ENCODE assay signal across 9 mouse cellular contexts in genomic region chr6:124719354-124719978, GRCm38 (mm10). TPM values are rescaled to one million over a fixed set of nuclear protein-coding genes. Genes with fewer than 3 reads are reported as not detected.
DNase-seq lines count a peak whose midpoint lies in the region; ATAC-seq and TF ChIP-seq lines count a peak whose summit lies in the region.
"Had no signal": no experiment of that assay in that cellular context is flagged by ENCODE, and none has a peak within 500 bp of the region (broad histone marks: within the 10 kb centered on the region; RNA-seq: fewer than 3 reads in every experiment).

No protein-coding gene starts in this region.

- TF ChIP-seq CTCF in left cerebral cortex, adult 2 months (IDR thresholded peaks at IDR 0.05), result no peak

- 73% methylated on average over 7 of the region's 7 CpGs for WGBS in forebrain, embryonic 10.5 days
- 72% methylated on average over 7 of the region's 7 CpGs for WGBS in forebrain, embryonic 16.5 days
- WGBS in lung, embryonic 16.5 days, result 42% methylated on average over 7 of the region's 7 CpGs
- 54% methylated on average over 7 of the region's 7 CpGs for WGBS in intestine, embryonic 15.5 days

- no peak for ATAC-seq in forebrain, embryonic 16.5 days
- ATAC-seq in lung, embryonic 16.5 days (ENCODE audit: low read depth), result peak; percentile 29; the same call in 1 of the 2 replicates
- ATAC-seq in intestine, embryonic 15.5 days, result peak; percentile 45
- ATAC-seq in megakaryocyte-erythroid progenitor cell, adult 5-6 weeks (replicated peaks; ENCODE audit: low FRiP score, low TSS enrichment, poor library complexity, severe bottlenecking), result peak; percentile 60

- no peaks in the 10 kb centered on the region for H3K9me3 ChIP-seq in forebrain, embryonic 10.5 days
- no peaks in the 10 kb centered on the region for H3K9me3 ChIP-seq in forebrain, embryonic 16.5 days (ENCODE audit: control insufficient read depth, low read length)
- no peaks in the 10 kb centered on the region for H3K9me3 ChIP-seq in lung, embryonic 16.5 days (ENCODE audit: control insufficient read depth, low read length)
- H3K9me3 ChIP-seq in intestine, embryonic 15.5 days, result no peaks in the 10 kb centered on the region

- H3K36me3 ChIP-seq in forebrain, embryonic 10.5 days (replicated peaks), result peaks cover 39% of the 10 kb centered on the region
- peaks cover 23% of the 10 kb centered on the region for H3K36me3 ChIP-seq in forebrain, embryonic 16.5 days (ENCODE audit: control insufficient read depth, insufficient read depth)
- peaks cover 12% of the 10 kb centered on the region for H3K36me3 ChIP-seq in lung, embryonic 16.5 days (ENCODE audit: control insufficient read depth, insufficient read depth, low read length)
- peaks cover 21% of the 10 kb centered on the region for H3K36me3 ChIP-seq in intestine, embryonic 15.5 days

- peaks cover 30% of the 10 kb centered on the region for H3K4me1 ChIP-seq in forebrain, embryonic 10.5 days
- H3K4me1 ChIP-seq in forebrain, embryonic 16.5 days (replicated peaks; ENCODE audit: control insufficient read depth, insufficient read depth, low read length), result no peaks in the 10 kb centered on the region
- H3K4me1 ChIP-seq in lung, embryonic 16.5 days (replicated peaks; ENCODE audit: control insufficient read depth, insufficient read depth, low read length), result no peaks in the 10 kb centered on the region
- H3K4me1 ChIP-seq in intestine, embryonic 15.5 days (replicated peaks), result peaks cover 5% of the 10 kb centered on the region; the same call in 1 of the 2 replicates

- intact Hi-C loops in left cerebral cortex, adult 2 months (cut with DNase I), result no loop called here
- intact Hi-C loops in left cerebral cortex, postnatal 10 days (cut with DNase I), result no loop called here

- H3K27ac ChIP-seq in forebrain, embryonic 10.5 days, result peak overlapping the region; percentile 67; the same call in 1 of the 2 replicates
- H3K27ac ChIP-seq in forebrain, embryonic 16.5 days (ENCODE audit: low read length), result no peak overlapping the region
- peak overlapping the region; percentile 93 for H3K27ac ChIP-seq in lung, embryonic 16.5 days (ENCODE audit: low read length)
- peak overlapping the region; percentile 79 for H3K27ac ChIP-seq in intestine, embryonic 15.5 days
- no peak overlapping the region for H3K27ac ChIP-seq in left cerebral cortex, adult 2 months

- no peak overlapping the region for H3K9ac ChIP-seq in forebrain, embryonic 16.5 days (replicated peaks; ENCODE audit: low read depth, low read length)
- peak overlapping the region; percentile 81 for H3K9ac ChIP-seq in lung, embryonic 16.5 days (ENCODE audit: low read length)
- H3K9ac ChIP-seq in intestine, embryonic 15.5 days, result peak overlapping the region; percentile 62

- H3K27me3 ChIP-seq in forebrain, embryonic 10.5 days (ENCODE audit: poor library complexity, severe bottlenecking), result no peaks in the 10 kb centered on the region
- no peaks in the 10 kb centered on the region for H3K27me3 ChIP-seq in forebrain, embryonic 16.5 days (replicated peaks; ENCODE audit: control insufficient read depth, insufficient read depth, low read length)
- no peaks in the 10 kb centered on the region for H3K27me3 ChIP-seq in lung, embryonic 16.5 days (ENCODE audit: control insufficient read depth, insufficient read depth, low read depth, low read length)
- no peaks in the 10 kb centered on the region for H3K27me3 ChIP-seq in intestine, embryonic 15.5 days (replicated peaks)

- no peak overlapping the region for H3K4me2 ChIP-seq in forebrain, embryonic 16.5 days (ENCODE audit: low read length)
- peak overlapping the region; percentile 55 for H3K4me2 ChIP-seq in lung, embryonic 16.5 days (ENCODE audit: low read depth, low read length)
- H3K4me2 ChIP-seq in intestine, embryonic 15.5 days (replicated peaks), result peak overlapping the region; percentile 51

- no peak for DNase-seq in forebrain, embryonic 10.5 days (ENCODE audit: extremely low spot score, low spot score)
- no peak for DNase-seq in lung, postnatal 14 days
- DNase-seq in left cerebral cortex, adult 2 months (ENCODE audit: extremely low spot score in 1 of 2, low spot score in 2 of 2), result no peak
- DNase-seq in left cerebral cortex, postnatal 10 days (ENCODE audit: extremely low spot score in 1 of 2, low spot score in 2 of 2), result no peak
- DNase-seq: cerebellum, adult 8-10 months had no signal

- H3K4me3 ChIP-seq in forebrain, embryonic 10.5 days, result peak overlapping the region; percentile 23
- no peak overlapping the region for H3K4me3 ChIP-seq in forebrain, embryonic 16.5 days (replicated peaks; ENCODE audit: low read length)
- peak overlapping the region; percentile 55 for H3K4me3 ChIP-seq in lung, embryonic 16.5 days (ENCODE audit: low read length)
- peak overlapping the region; percentile 42 for H3K4me3 ChIP-seq in intestine, embryonic 15.5 days (replicated peaks)
- H3K4me3 ChIP-seq in left cerebral cortex, adult 2 months, result no peak overlapping the region

RNA-seq across cellular contexts. Expression of gene Phb2, which starts 7.3 kb away (rescaled TPM):
- polyA plus RNA-seq in forebrain, embryonic 10.5 days (2016; fragmentation: Nextera tagmentation; extraction: Ambion mirVana), result 490 and 492 TPM in 2 replicates
- polyA plus RNA-seq in forebrain, embryonic 16.5 days (2015; fragmentation: Nextera tagmentation; extraction: Ambion mirVana), result 250 and 252 TPM in 2 replicates
- 254 and 278 TPM in 2 replicates for polyA plus RNA-seq in lung, embryonic 16.5 days (2015; fragmentation: Nextera tagmentation; extraction: Ambion mirVana)
- 497 and 503 TPM in 2 replicates for polyA plus RNA-seq in intestine, embryonic 15.5 days (2015; fragmentation: Nextera tagmentation; extraction: Ambion mirVana)
- total RNA-seq in megakaryocyte-erythroid progenitor cell, adult 5-6 weeks (2014; fragmentation: Nextera tagmentation), result 467 and 537 TPM in 2 replicates
- total RNA-seq in megakaryocyte-erythroid progenitor cell, adult 5-6 weeks (2017), result 474 and 558 TPM in 2 replicates
- 100 to 1,000 TPM; 115 to 120 TPM for total RNA-seq in left cerebral cortex, adult 2 months (2021)
- total RNA-seq in left cerebral cortex, postnatal 10 days (2021), result 100 to 1,000 TPM; 151 to 160 TPM

RNA-seq across cellular contexts. Expression of gene Emg1, which starts 7.5 kb away (rescaled TPM):
- polyA plus RNA-seq in forebrain, embryonic 10.5 days (2016; fragmentation: Nextera tagmentation; extraction: Ambion mirVana), result 255 and 270 TPM in 2 replicates
- 142 and 150 TPM in 2 replicates for polyA plus RNA-seq in forebrain, embryonic 16.5 days (2015; fragmentation: Nextera tagmentation; extraction: Ambion mirVana)
- 188 and 192 TPM in 2 replicates for polyA plus RNA-seq in lung, embryonic 16.5 days (2015; fragmentation: Nextera tagmentation; extraction: Ambion mirVana)
- 225 and 231 TPM in 2 replicates for polyA plus RNA-seq in intestine, embryonic 15.5 days (2015; fragmentation: Nextera tagmentation; extraction: Ambion mirVana)
- 242 and 387 TPM in 2 replicates for total RNA-seq in megakaryocyte-erythroid progenitor cell, adult 5-6 weeks (2014; fragmentation: Nextera tagmentation)
- total RNA-seq in megakaryocyte-erythroid progenitor cell, adult 5-6 weeks (2017), result 375 and 422 TPM in 2 replicates
- total RNA-seq in left cerebral cortex, adult 2 months (2021), result 10 to 100 TPM; 47.4 to 50.9 TPM
- 10 to 100 TPM; 38.0 to 42.6 TPM for total RNA-seq in left cerebral cortex, postnatal 10 days (2021)

RNA-seq across cellular contexts. Expression of gene Ptpn6, which starts 19.0 kb away (rescaled TPM):
- 4.8 and 5.2 TPM in 2 replicates for polyA plus RNA-seq in forebrain, embryonic 10.5 days (2016; fragmentation: Nextera tagmentation; extraction: Ambion mirVana)
- polyA plus RNA-seq in forebrain, embryonic 16.5 days (2015; fragmentation: Nextera tagmentation; extraction: Ambion mirVana), result 3.3 and 4.5 TPM in 2 replicates
- polyA plus RNA-seq in lung, embryonic 16.5 days (2015; fragmentation: Nextera tagmentation; extraction: Ambion mirVana), result 21.3 and 27.3 TPM in 2 replicates
- 16.7 and 17.7 TPM in 2 replicates for polyA plus RNA-seq in intestine, embryonic 15.5 days (2015; fragmentation: Nextera tagmentation; extraction: Ambion mirVana)
- total RNA-seq in megakaryocyte-erythroid progenitor cell, adult 5-6 weeks (2014; fragmentation: Nextera tagmentation), result 65.4 and 76.0 TPM in 2 replicates
- 189 and 237 TPM in 2 replicates for total RNA-seq in megakaryocyte-erythroid progenitor cell, adult 5-6 weeks (2017)
- 1 to 10 TPM; 3.3 to 4.0 TPM for total RNA-seq in left cerebral cortex, adult 2 months (2021)
- total RNA-seq in left cerebral cortex, postnatal 10 days (2021), result 1 to 10 TPM; 3.4 to 4.7 TPM

RNA-seq across cellular contexts. Expression of gene Grcc10, which starts 21.7 kb away (rescaled TPM):
- polyA plus RNA-seq in forebrain, embryonic 10.5 days (2016; fragmentation: Nextera tagmentation; extraction: Ambion mirVana), result 397 and 415 TPM in 2 replicates
- polyA plus RNA-seq in forebrain, embryonic 16.5 days (2015; fragmentation: Nextera tagmentation; extraction: Ambion mirVana), result 614 and 641 TPM in 2 replicates
- 430 and 446 TPM in 2 replicates for polyA plus RNA-seq in lung, embryonic 16.5 days (2015; fragmentation: Nextera tagmentation; extraction: Ambion mirVana)
- polyA plus RNA-seq in intestine, embryonic 15.5 days (2015; fragmentation: Nextera tagmentation; extraction: Ambion mirVana), result 337 and 341 TPM in 2 replicates
- total RNA-seq in megakaryocyte-erythroid progenitor cell, adult 5-6 weeks (2014; fragmentation: Nextera tagmentation), result 110 and 141 TPM in 2 replicates
- 66.5 and 83.5 TPM in 2 replicates for total RNA-seq in megakaryocyte-erythroid progenitor cell, adult 5-6 weeks (2017)
- total RNA-seq in left cerebral cortex, adult 2 months (2021), result 100 to 1,000 TPM; 298 to 309 TPM
- 100 to 1,000 TPM; 298 to 316 TPM for total RNA-seq in left cerebral cortex, postnatal 10 days (2021)

RNA-seq across cellular contexts. Expression of gene Gm45234, which starts 36.4 kb away (rescaled TPM):
- polyA plus RNA-seq in forebrain, embryonic 10.5 days (2016; fragmentation: Nextera tagmentation; extraction: Ambion mirVana), result not detected in 2 replicates
- not detected in 2 replicates for polyA plus RNA-seq in forebrain, embryonic 16.5 days (2015; fragmentation: Nextera tagmentation; extraction: Ambion mirVana)
- not detected in 2 replicates for polyA plus RNA-seq in lung, embryonic 16.5 days (2015; fragmentation: Nextera tagmentation; extraction: Ambion mirVana)
- polyA plus RNA-seq in intestine, embryonic 15.5 days (2015; fragmentation: Nextera tagmentation; extraction: Ambion mirVana), result not detected in 2 replicates
- not detected in 2 replicates for total RNA-seq in megakaryocyte-erythroid progenitor cell, adult 5-6 weeks (2014; fragmentation: Nextera tagmentation)
- total RNA-seq in megakaryocyte-erythroid progenitor cell, adult 5-6 weeks (2017), result not detected in 2 replicates
- total RNA-seq in left cerebral cortex, adult 2 months (2021), result not detected
- total RNA-seq in left cerebral cortex, postnatal 10 days (2021), result not detected

Comparison
In these comparisons a context has a peak if more than half of its experiments do, and no peak if none do; other contexts are left out.
1. H3K27ac ChIP-seq: peak in forebrain, embryonic 10.5 days (single experiment), lung, embryonic 16.5 days (single experiment) and intestine, embryonic 15.5 days (single experiment); none in forebrain, embryonic 16.5 days (single experiment) and left cerebral cortex, adult 2 months (single experiment).
2. H3K4me3 ChIP-seq: peak in forebrain, embryonic 10.5 days (single experiment), lung, embryonic 16.5 days (single experiment) and intestine, embryonic 15.5 days (single experiment); none in forebrain, embryonic 16.5 days (single experiment) and left cerebral cortex, adult 2 months (single experiment).